Mouse (Mus musculus) layer of hippocampus, postnatal 25 days (tissue): ENCODE results near the gene Hnf4a. TPM values are rescaled to one million over a fixed set of nuclear protein-coding genes. Genes with fewer than 3 reads are reported as not detected.

Source experiments
- DNase-seq, 2 experiments: peaks; one replicate each; pipeline ENCODE4 v3.0.0; 2022; ENCODE audit warnings: mixed read lengths in 2 of 2, low spot score in 1 of 2; ENCODE audit errors: extremely low spot score in 1 of 2
- total RNA-seq, 2 experiments: library from RNA; stranded (reverse); gene quantifications; 2 replicates each; pipeline ENCODE4 v1.2.3; 2021

Hnf4a gene
- total RNA-seq, 2 experiments from 2014 or later, result not detected

DNA sequence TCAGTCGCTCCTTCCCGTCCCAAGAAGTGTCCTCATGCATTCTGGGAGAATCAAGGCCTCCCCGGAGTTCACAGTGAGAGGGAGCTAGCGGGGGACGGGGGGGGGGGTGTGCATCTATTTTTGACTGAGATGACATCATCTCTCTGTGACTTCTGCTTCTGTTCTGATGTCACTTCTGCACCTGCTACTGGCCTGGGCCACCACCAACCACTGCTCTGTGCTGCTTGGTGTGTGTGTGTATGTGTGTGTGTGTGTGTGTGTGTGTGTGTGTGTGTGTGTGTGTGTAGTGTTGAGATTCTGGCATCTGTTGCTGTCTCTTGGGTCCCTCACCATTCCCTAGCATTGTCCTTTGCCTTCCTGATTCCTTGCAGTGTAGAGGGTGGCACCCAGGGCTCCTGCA, 80.9 kb downstream of the Hnf4a start:
- DNase-seq, result no peak

DNA sequence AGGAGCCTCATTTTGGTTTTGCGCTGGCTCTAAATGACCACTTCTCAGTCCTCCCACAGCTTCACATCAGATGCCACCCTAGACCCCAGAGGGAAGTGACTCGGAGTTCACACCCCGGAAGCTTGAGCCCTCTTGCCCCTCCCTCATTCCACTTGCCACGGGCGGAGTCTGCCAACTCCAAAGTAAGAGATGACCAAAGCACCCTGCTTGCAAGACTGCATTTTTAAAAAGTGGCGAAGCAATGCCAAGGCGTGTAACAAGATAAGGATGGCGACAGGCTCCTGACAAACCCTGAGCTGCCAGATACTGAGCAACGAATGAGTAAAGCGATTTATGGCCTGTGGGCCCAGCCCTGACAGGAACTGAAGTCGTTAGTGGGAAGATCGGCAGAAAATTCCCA, 83.6 kb downstream of the Hnf4a start:
- DNase-seq, result no peak

DNA sequence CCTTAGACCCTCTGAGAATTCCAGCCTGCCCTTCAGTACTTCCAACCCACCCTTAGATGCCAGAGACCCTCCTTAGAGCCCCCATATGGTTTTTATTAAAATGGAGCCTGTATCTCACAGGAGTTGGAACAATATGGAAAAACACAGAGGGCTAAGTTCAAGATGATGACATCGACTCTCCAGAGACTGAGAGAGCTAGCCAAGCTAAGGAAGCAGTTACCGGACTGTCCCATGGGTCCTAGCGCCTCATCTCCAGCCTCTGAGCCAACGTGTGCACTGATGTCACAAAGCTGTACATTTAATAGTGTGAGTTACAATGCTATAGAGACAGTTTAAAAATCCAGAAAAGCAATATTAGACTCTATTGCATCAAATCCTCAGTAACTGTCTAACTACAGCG, 84.4 kb downstream of the Hnf4a start:
- DNase-seq, result no peak

- peak in 1 of 2 experiments; percentile 27 for DNase-seq
These were observed 85.5 kb downstream of the Hnf4a start for GRCm38 (mm10) chr2:163592084-163592483.

- DNase-seq, result no peak
These were observed 87.2 kb downstream of the Hnf4a start for GRCm38 (mm10) chr2:163593636-163594282.

GRCm38 (mm10) chr2:163595119-163595518, 88.5 kb downstream of the Hnf4a start:
- no peak for DNase-seq

GRCm38 (mm10) chr2:163596057-163596872, 89.7 kb downstream of the Hnf4a start:
- DNase-seq, result no peak

- no peak for DNase-seq
These were observed 90.2 kb downstream of the Hnf4a start for GRCm38 (mm10) chr2:163596873-163597155.

GRCm38 (mm10) chr2:163597661-163598060, 91.1 kb downstream of the Hnf4a start:
- DNase-seq, result peak in 1 of 2 experiments; percentile 44

DNA sequence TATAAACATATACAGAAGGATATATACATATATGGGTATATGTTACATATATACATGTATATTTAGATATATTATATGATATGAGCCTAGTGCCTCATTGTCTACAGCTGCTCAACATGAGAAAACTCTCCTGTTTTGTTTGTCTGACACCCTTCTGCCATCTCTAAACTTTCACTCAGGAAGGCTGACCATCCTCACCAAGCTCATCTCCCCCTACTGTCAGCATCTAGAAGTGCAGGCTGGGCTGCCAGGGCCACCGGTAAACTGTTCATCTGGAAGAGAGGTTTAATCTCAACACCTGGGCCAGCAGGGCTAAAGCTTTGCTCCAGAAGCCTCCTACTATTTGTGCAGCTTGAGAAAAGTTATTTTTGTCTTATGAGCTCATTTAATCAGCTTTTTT, 92.6 kb downstream of the Hnf4a start:
- DNase-seq, result peak in 1 of 2 experiments; percentile 73

- no peak for DNase-seq
These were observed 94.5 kb downstream of the Hnf4a start for GRCm38 (mm10) chr2:163601066-163601465.

- no peak for DNase-seq
These were observed 95.1 kb downstream of the Hnf4a start for GRCm38 (mm10) chr2:163601712-163602100.

DNA sequence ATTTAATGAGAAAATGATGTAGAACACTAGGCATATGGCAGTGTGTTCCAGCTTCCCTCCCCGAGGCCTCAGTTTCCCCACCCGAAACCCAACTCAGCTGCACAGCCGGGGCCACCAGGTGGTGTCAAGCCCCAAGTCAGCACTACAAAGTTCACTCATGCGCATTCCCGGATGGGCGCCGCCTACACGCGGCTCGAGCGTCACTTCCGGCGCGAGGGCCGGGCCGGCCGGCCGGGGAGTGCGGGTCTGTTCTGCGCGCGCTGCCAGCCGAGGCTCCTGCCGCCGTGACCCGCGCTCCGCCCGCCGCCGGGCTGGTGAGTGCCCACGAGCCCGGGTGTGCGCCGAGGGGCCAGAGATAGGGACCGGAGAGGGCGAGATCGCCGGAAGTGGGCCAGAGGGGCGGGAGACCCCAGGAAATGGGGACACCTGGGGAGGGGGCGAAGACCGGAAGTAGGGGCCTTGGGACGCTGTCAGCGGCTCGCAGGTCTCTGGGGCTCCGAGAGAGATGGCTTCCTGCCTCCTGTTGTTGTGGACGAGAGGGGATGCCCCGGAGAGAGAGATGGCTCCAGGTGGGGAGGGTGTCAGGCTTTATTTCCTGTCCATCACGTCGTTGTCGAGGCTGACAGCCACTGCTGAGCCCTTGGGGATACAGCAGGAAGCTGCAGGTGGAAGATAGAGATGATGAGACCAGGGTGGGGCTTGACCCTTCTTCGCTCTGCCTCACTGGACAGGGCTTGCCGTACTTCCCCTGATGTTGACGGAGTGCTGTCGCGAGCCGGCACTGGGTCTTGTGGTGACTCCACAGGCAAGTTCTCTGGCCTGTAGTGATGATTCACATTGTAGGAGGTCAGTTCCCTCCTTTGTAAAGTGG, 95.7 kb downstream of the Hnf4a start, which contains the start of gene Ttpal:
Gene Ttpal (plus strand): TSS at position 214 of the 871 bp plus-strand sequence.
- DNase-seq, result peak; percentile 72 to 77

DNA sequence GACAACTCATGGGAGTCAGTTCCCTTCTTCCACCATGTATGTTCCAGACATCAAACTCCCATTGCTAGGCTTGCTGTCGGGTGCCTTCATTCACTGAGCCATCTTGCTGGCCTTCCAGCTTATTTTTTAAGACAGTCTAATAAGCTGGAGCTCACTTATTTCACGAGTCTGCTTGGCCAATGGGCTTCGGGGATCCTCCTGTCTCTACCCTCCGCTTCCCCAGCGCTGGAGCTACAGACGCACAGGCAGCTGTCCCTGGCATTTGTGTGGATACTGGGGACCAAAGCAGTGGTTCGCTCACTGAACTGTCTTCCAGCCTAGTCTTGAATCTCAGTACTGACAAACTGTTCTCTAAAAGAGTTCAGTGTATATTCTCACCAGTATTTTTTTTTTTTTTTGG, 99.6 kb downstream of the Hnf4a start:
- DNase-seq, result no peak

GRCm38 (mm10) chr2:163608008-163608407, 101.4 kb downstream of the Hnf4a start:
- no peak for DNase-seq

GRCm38 (mm10) chr2:163609281-163609975, 102.8 kb downstream of the Hnf4a start:
- DNase-seq, result no peak

- DNase-seq, result no peak
These were observed 104.6 kb downstream of the Hnf4a start for GRCm38 (mm10) chr2:163611176-163611575.

DNA sequence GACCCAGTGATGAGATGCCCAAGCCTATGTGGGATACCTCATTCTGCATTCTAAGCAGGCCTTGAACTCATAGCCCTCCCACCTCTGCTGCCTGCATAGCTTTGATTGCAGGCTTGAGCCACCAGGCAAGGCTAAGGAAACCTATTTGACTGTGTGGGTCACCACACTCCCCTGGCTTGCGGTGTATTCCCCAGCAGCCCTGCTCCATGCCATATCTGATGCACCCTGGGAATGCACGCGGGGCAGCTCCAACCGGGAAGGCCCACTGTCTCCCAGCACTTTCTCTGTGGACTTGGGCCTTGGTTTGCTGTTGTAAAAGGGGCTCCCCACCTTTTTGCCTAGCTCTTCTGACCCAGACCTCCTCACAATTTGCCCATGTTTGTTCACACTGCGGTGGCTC, 106.6 kb downstream of the Hnf4a start:
- DNase-seq, result no peak

GRCm38 (mm10) chr2:163613990-163614389, 107.4 kb downstream of the Hnf4a start:
- DNase-seq, result no peak

DNA sequence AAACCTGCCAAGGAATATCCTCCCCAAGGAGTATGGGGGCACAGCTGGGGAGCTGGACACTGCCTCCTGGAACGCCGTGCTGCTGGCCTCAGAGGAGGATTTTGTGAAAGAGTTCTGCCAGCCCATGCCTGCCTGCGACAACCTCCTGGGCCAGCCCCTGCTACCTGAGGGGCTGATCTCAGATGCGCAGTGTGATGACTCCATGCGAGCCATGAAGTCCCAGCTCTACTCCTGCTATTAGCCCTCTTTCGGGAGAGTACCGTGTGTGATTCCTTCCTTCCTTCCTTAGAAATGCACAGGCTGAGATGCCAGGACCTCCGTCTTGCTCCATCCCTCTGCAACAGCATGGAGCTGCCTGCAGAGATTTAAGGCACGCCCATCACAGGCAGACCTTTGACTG, 108.8 kb downstream of the Hnf4a start:
- no peak for DNase-seq
